Mouse (Mus musculus) kidney, adult 2 months (tissue): ENCODE results near the gene Oas1e.
A peak's percentile ranks its signal among the peaks of the same experiment; 100 is the strongest.

Source experiments
- CTCF ChIP-seq: fragments of 200-500 bp; conservative IDR thresholded peaks from 2 replicates; pipeline ENCODE4 v1.5.1; 2011; ENCODE audit warnings: low read depth, mild to moderate bottlenecking, control low read depth, low read length, moderate library complexity, mixed read lengths; ENCODE audit not compliant: insufficient read depth, insufficient read length
- POLR2A ChIP-seq: fragments of 200-500 bp; IDR thresholded peaks from one replicate; pipeline ENCODE4 v1.6.1; 2011; ENCODE audit warnings: low read depth, low read length, control low read depth

DNA sequence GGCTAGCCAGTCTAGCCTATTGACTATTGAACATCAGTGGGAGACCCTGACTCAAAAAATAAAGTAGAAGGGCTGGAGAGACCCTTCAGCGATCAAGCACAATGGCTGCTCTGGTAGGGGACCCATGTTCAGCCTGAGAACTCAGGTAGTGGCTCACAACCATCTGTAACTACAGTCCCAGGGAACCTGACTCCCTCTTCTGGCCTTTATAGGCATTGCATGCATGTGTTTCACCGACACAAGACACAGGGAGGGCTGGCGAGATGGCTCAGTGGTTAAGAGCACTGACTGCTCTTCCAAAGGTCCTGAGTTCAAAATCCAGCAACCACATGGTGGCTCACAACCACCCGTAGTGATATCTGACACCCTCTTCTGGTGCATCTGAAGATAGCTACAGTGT is 53.2 kb downstream of the Oas1e start:
- TF ChIP-seq POLR2A (no peak), CTCF (peak; percentile 47)
